Mouse (Mus musculus) liver, adult 2 months (tissue): Measurements from ENCODE around the gene Ccdc71. TPM values are rescaled to one million over a fixed set of nuclear protein-coding genes. Genes with fewer than 3 reads are reported as not detected.

Experiments used
- DNase-seq: peaks from one replicate; pipeline ENCODE4 v3.0.0-alpha.2; 2011; ENCODE audit warnings: low read depth, low spot score; ENCODE audit errors: extremely low read depth
- H3K27ac ChIP-seq: fragments of 200-500 bp; replicated peaks from 2 replicates; pipeline ENCODE4 v1.5.1; 2012; ENCODE audit warnings: low read depth, mild to moderate bottlenecking, control low read depth, inconsistent platforms, low read length; ENCODE audit not compliant: insufficient read depth
- H3K27me3 ChIP-seq: fragments of 200-500 bp; 2 replicates; pipeline ENCODE4 v1.6.1; 2012; ENCODE audit warnings: mild to moderate bottlenecking, moderate library complexity, low read length, inconsistent platforms; ENCODE audit not compliant: control insufficient read depth, insufficient read depth
- H3K36me3 ChIP-seq: fragments of 200-500 bp; 2 replicates; pipeline ENCODE4 v1.6.1; 2012; ENCODE audit warnings: low read length, inconsistent platforms; ENCODE audit not compliant: control insufficient read depth, insufficient read depth
- H3K4me1 ChIP-seq: fragments of 200-500 bp; 2 replicates; pipeline ENCODE4 v1.6.1; 2011; ENCODE audit warnings: low read length; ENCODE audit not compliant: control insufficient read depth, insufficient read depth
- H3K4me3 ChIP-seq: fragments of 200-500 bp; 2 replicates; pipeline ENCODE4 v1.5.1; 2011; ENCODE audit warnings: low read depth, mild to moderate bottlenecking, control low read depth, low read length, moderate library complexity; ENCODE audit not compliant: insufficient read depth
- H3K79me2 ChIP-seq: fragments of 200-500 bp; 2 replicates; pipeline ENCODE4 v1.6.1; 2012; ENCODE audit warnings: inconsistent platforms, mild to moderate bottlenecking, low read length, moderate library complexity; ENCODE audit not compliant: control insufficient read depth, insufficient read depth
- H3K9ac ChIP-seq: fragments of 200-500 bp; 2 replicates; pipeline ENCODE4 v1.6.1; 2012; ENCODE audit warnings: low read depth, mild to moderate bottlenecking, control low read depth, inconsistent platforms, low read length
- CTCF ChIP-seq: fragments of 200-500 bp; IDR thresholded peaks from 2 replicates; pipeline ENCODE4 v1.5.1; 2011; ENCODE audit warnings: low read depth, low read length, control low read depth
- POLR2A ChIP-seq: fragments of 200-500 bp; IDR thresholded peaks from 2 replicates; pipeline ENCODE4 v1.6.1; 2011; ENCODE audit warnings: low read length, control low read depth; ENCODE audit not compliant: insufficient read depth; ENCODE audit errors: extremely low read depth
- WGBS: fragments of 180-500 bp; shearing (Covaris S2); methylation state at CpG from one replicate; pipeline ENCODE4 v1.1.7; 2018; 5-methylcytosine and 5-hydroxymethylcytosine counted together
- polyA plus RNA-seq: library from polyadenylated mRNA; depleted of rRNA; stranded (reverse); fragments of >200 nt; gene quantifications from 2 replicates; pipeline ENCODE4 v1.2.3, GENCODE M21; 2012; rRNA removed
- total RNA-seq: library from RNA; depleted of rRNA; stranded (reverse); fragments of >200 nt; gene quantifications from 2 replicates; pipeline ENCODE4 v1.2.3, GENCODE M21; 2014; rRNA removed

Ccdc71 gene
- total RNA-seq = 5.6 and 6.4 TPM in 2 replicates
- 13.2 and 15.7 TPM in 2 replicates for polyA plus RNA-seq

DNA sequence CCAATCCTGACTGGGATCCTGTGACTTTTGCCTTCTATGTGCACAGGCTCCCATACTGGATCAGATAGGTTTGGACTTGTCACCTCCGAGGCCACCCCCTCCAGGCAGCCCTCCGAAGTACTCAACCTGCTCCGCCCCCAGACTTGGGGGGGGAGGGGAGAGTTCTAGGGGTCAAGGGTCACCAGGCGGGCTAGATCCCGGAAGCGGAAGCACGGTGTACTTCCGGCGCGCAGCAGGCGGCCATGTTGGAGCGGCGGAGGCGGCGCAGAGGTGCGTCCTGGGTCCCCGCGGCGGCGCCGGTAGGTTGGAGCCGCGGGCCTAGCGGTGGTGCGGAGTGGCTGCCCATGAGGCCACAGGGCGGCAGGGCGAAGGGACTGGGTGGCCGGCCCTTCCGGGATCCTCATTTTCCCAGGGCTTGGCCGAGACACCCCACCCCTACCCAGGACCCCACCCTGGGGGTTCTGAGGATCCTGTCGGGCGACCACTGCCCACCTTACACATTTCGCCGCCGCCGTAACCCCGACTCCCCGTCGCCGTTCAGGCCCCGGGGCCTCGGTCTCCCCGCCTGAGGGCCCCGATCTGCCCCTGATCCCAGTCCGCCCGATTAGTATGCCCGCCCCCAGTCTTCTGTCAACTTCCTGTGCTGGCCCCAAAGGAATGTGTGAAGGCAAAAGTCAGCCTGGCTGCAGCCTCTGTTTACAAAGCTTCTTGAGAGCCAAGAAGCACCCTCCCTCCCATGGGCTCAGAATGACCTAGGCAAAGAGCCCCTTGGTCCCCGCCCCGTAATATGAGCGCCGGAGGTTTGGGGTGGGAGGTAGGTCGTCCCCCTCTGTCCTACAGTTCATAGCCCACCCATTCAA, at the start of gene Ccdc71:
TSS of gene Ccdc71 (plus strand) at position 209 of the 860 bp plus-strand sequence.
- WGBS = under 1% methylated on average over 52 of the region's 52 CpGs
- Histone ChIP-seq H3K79me2 (peaks cover 5% of the 10 kb centered on the region; the same call in 1 of the 2 replicates), H3K4me1 (peaks cover 7% of the 10 kb centered on the region), H3K4me3 (peak within 1 kb of the TSS; percentile 77), H3K27ac (peak within 1 kb of the TSS; percentile 74), H3K27me3 (no peaks in the 10 kb centered on the region), H3K9ac (peak within 1 kb of the TSS; percentile 92), H3K36me3 (peaks cover 4% of the 10 kb centered on the region)
- DNase-seq = peak; percentile 64
- TF ChIP-seq CTCF = no peak
- peak; percentile 38; the same call in 1 of the 2 replicates for TF ChIP-seq POLR2A

DNA sequence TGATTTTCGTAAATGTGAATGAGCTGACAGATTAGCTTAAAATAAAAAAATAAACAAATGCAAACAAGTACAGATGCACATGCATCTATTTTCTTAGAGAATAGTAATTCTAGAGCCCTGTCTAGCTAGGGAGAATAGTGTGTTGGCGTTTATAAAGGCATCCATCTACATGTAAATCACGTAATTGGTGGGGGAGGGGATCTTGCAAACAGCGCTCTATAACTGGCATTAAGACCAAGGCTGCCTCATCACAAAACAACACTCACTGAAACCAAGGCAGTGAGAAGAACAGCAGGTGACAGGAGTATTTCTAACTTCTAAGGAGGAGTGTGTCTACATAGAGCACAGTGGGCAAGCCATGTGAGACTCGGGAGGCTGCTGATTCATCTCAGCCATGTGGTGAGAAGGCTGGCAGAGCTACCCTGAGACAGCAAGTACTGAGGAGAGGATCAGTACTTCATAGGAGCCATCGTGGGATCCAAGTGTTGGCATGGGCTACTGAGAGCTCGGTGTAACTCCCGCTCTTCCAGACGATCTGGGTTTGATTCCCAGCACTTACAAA, 48.9 kb upstream of the Ccdc71 start:
- Histone ChIP-seq H3K27me3 (no peaks in the 10 kb centered on the region), H3K9ac (no peak overlapping the region), H3K27ac (no peak overlapping the region), H3K79me2 (no peaks in the 10 kb centered on the region), H3K36me3 (no peaks in the 10 kb centered on the region), H3K4me3 (no peak overlapping the region), H3K4me1 (no peaks in the 10 kb centered on the region)
- WGBS = 85% methylated on average over 9 of the region's 9 CpGs
- TF ChIP-seq POLR2A (no peak), CTCF (no peak)
- DNase-seq = no peak

DNA sequence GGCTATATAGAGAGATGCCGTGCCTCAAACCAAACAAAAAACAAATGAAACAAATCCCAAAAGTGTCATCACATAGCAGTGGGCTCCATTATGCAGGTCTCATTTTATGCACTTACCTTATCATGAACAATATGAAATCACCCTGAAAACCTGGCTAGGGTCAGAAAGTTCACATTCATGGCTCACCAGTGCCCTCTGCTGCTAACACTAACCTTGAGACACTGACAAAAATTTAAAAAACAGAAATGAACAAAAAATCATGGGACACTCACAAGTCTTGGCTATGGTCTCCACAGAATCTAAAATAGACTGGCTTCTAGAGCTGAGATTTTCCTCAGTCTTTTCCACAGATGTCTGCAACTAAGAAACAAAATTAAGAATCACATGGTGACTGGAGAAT, 48.1 kb upstream of the Ccdc71 start:
- Histone ChIP-seq H3K79me2 (no peaks in the 10 kb centered on the region), H3K4me1 (no peaks in the 10 kb centered on the region), H3K4me3 (no peak overlapping the region), H3K9ac (no peak overlapping the region), H3K27me3 (no peaks in the 10 kb centered on the region), H3K36me3 (no peaks in the 10 kb centered on the region), H3K27ac (no peak overlapping the region)
- WGBS = 69% methylated on average over 1 of the region's 1 CpGs
- peak; percentile 54 for DNase-seq
- TF ChIP-seq CTCF = peak; percentile 29
- no peak for TF ChIP-seq POLR2A

DNA sequence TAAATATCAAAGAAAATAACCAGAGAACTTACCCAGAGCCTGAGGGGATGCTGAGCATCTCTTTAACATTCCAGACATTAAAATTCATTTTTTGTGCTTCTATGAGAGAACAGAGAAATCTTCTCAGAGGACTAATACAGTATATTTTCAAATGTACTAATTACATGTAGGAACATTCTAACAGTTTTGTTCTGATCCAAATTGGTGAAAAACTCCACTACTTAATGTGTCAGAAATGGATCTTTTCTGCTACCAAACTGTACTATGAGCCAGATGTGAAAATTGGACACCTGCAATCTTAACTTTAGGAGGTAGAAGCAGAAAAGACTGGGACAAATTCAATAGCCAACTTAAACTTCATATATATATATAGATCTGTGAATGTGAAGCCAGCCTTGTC, 31.9 kb upstream of the Ccdc71 start, which contains the start of gene Ccdc36:
TSS of gene Ccdc36 (minus strand) at position 101 of the 400 bp plus-strand sequence.
- H3K36me3 ChIP-seq = no peaks in the 10 kb centered on the region
- no peak for TF ChIP-seq CTCF
- TF ChIP-seq POLR2A = no peak
- no peak within 1 kb of the TSS for H3K9ac ChIP-seq
- no peaks in the 10 kb centered on the region for H3K79me2 ChIP-seq
- no peak for DNase-seq
- H3K27ac ChIP-seq = no peak within 1 kb of the TSS
- no peaks in the 10 kb centered on the region for H3K4me1 ChIP-seq
- no peak within 1 kb of the TSS for H3K4me3 ChIP-seq
- 0 out of 2 replicates have a peak, but pooled peaks cover 2% of the 10 kb centered on the region for H3K27me3 ChIP-seq

DNA sequence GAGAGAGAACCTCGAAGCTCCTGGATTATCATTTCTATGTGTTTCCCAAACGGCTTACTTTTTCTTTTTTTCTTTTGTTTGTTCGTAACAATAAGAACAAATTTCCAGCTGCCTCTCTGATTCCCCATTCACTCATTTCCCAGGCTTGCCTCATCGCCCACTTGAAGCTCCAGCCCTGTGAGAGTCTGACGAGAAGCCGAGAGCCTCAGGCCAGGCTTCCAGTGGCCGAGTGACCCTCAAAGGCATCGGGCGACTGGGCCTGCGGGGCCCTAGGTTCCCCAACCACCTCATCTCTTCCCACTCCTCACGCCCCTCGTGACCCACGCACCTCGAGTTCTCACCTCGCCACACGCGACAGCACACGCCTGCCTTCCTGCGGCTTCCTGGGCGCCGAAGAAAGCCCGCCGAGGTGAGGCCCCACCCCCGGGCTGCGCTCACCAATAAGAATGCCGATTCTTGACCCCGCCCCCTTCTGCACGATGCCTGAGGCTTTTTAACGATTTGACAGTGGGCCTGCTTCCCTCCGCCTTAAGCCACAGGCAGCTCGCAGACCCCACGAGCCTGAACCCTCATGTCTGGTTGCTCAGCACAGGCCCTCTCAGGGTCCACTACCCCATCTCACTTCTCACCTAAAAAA, 28.8 kb upstream of the Ccdc71 start:
- H3K27ac ChIP-seq = no peak overlapping the region
- TF ChIP-seq POLR2A (no peak), CTCF (no peak)
- peak overlapping the region; percentile 38; the same call in 1 of the 2 replicates for H3K4me3 ChIP-seq
- H3K9ac ChIP-seq = no peak overlapping the region
- H3K79me2 ChIP-seq = no peaks in the 10 kb centered on the region
- DNase-seq = no peak
- 59% methylated on average over 32 of the region's 32 CpGs for WGBS
- 0 out of 2 replicates have a peak, but pooled peaks cover 2% of the 10 kb centered on the region for H3K27me3 ChIP-seq
- no peaks in the 10 kb centered on the region for H3K36me3 ChIP-seq
- no peaks in the 10 kb centered on the region for H3K4me1 ChIP-seq
